Mouse (Mus musculus): Measurements from ENCODE around the gene Prr23a2.
"Not testable (repeated sequence)": the region's sequence is repeated elsewhere in the genome, so short reads cannot be mapped to it uniquely, and the experiment has no call there.

Gene Prr23a2

DNA sequence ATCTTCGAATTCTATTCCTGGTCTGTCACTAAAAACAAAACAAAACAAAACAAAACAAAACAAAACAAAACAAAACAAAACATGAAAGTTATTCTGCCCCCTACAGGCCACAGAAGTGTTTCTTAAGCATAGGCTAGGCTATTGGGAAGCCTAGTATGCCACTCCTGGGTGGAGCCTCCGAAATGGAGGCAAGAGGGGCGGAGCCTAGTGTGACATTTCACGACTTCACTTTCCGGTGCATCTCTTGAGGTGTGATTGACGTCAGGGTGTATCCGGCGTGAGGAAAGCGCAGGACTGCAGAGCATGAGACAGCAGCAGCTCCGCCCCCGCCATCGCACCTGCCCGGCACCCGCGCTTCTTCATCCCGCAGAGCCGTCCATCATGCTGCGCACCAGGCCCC, at the start of gene Prr23a2:
Gene Prr23a2 (plus strand): TSS at position 285 of the 400 bp plus-strand sequence.
- DNase-seq (ENCODE audit: low read depth, low spot score): peak; percentile 64

DNA sequence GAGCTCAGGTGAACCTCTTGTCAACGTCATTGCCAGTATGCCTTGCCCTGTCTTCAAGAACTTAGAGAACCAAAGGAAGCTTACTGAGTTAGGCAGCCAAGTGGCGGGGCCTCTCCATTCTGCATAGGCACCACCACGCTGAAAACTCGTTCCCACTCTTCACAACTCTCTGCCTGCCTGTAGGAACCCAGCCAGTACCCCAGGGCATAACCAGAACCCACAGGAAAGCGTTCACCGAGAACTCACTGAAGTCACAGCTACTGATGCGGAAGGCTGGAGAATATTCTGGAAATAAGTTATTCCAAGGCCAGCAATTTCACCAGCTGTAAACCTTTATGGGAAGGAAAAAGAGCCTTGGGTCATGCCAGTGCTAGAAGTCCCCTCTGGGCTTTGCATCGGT, 48.7 kb upstream of the Prr23a2 start:
- no peak for DNase-seq (ENCODE audit: low read depth, low spot score)

DNA sequence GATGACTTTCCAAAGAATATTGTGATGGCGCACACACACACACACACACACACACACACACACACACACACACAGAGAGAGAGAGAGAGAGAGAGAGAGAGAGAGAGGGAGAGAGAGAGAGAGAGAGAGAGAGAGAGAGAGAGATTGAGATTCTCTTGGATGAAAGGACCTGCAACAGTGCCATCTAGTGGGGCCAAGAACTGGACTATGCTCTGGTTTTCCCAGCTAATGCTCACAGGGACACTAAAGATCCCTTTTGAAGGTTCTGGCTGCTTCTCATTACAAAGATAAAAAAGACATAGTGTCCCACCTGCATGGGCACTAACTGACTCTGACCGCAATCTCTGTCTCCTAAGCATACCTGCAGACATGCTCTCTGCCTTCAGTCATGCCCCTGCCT, 46.8 kb upstream of the Prr23a2 start:
- DNase-seq (ENCODE audit: low read depth, low spot score): not testable (repeated sequence)

DNA sequence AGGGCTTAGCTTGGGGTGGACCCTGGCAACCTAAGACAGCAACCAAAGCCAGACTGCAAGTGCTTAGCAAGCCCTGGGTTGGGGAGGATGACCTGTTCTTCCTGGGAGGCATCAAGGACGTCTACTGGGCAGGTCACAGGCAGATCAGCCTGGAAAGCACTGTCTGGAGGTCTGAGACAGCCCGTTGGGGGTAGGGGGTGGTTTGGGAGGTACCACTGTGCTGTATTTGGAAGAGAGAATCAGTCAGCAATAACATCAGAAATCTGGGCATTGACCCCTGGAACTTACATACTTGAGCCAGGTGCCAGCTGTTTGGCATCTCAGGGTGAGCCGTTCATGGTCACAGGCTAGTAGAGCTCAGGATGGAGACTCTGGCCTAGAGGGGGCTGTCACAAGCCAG, 40.2 kb upstream of the Prr23a2 start:
- no peak for DNase-seq (ENCODE audit: low read depth, low spot score)

DNA sequence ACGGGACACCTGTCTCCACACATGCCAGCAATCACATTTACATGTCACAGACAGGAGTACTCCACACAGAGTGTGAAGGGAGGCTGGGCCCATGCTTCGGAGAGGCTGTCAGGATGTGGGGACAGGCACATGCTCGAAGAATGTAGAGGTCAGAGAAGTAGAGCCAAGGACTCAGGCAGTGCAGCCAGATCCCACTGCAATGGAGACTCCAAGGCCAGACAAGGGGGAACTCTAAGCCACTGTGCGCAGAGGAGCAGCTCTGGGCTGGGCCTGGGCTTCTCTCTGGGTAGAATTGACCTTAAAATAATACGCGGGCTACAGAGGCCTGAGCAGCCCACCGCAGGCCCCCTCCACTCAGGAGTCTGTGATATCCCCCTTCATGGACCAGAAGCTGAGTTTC, 38.7 kb upstream of the Prr23a2 start:
- no peak for DNase-seq (ENCODE audit: low read depth, low spot score)

DNA sequence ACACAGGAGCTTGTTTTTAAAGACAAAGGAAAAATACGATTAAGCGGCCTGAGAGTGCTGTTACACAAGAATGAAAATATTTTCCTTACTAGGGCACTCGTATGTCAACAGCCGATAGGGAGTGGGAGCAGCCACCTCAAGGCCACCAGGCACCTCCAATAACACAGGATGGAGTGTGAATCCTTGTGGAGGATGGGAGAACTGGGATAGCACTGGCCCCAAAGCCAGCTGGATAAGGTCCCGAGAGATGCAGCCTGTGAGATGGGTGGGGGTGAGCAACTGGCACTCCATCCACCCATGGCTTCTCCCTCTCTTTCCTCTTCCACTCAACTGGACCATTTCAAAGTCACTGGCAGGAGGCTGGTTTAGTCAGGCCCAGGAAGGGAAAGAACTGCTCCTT, 37.3 kb upstream of the Prr23a2 start:
- DNase-seq (ENCODE audit: low read depth, low spot score): no peak

DNA sequence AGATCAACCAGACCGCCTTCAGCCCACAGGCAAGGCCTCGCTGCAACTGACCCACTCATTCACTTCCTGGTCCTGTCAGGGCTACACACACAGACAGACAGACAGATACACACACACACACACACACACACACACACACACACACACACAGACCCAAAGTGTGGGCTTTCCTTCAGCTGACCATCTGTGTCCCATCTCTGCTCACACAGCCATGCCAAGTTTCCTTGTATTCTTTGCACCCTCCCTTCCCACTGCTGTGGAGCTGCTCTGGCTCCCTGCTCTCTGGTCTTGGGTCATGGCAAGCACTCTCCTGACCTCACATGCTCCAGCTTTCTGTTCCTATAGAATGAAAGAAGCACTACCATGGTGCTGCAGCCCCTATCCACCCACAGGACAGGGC, 36.8 kb upstream of the Prr23a2 start:
- no peak for DNase-seq (ENCODE audit: low read depth, low spot score)

DNA sequence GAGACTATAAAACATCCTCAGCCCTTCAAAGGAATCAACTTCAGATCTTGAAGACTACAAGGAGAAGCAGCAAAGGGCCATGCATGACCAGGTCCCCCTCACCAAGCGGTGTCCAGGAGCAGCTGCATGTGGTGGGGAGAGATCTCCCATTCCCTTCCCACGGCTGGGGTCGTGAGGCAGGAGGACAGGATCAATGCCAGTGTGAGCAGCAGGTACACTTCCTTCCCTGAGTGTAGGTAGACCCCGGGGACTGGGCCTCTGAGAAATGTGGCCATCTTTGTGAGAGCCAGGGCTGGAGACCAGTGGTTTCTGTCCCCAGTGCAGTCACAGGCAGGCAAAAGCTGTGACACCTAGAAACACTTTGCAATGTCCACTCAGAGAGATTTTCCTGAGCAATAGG, 35.8 kb upstream of the Prr23a2 start:
- DNase-seq (ENCODE audit: low read depth, low spot score): no peak

DNA sequence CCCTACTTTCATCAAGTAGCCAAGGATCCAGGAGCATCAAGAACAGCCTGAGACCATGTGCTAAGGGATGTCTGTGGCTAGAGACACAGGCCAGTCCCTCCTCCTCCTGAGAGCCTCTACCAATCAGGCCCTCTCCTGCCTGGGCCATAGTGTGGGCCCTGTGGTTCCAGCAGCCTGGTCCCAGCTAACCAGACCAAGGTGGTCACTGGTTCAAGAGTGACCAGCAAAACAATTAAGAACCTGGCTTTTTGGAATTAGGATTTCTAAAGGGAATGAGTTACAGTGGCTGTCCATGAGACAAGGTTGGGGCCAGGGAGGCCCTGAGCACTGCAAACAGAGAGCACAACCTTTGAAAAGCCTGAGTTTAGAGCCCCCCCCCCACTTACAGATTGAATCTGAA, 35.2 kb upstream of the Prr23a2 start:
- DNase-seq (ENCODE audit: low read depth, low spot score): no peak

DNA sequence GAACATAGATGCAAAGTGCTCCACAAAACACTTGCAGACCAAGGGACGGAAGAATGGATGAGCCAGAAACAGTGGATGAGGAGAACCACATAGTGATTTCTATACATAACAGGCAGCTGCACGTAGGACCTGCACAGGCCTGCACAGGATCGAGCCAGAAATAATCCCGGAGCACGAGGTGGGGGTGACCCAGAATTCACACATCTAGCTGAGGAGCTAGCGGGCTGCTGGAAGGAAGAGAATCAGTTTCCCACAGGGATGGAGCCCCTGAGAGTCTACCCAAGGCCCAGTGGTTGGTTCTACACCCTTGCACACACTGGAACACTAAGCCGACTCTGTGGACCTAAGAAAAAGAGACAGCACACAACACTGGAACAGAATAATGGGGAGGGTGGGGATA, 32.5 kb upstream of the Prr23a2 start:
- DNase-seq (ENCODE audit: low read depth, low spot score): no peak

DNA sequence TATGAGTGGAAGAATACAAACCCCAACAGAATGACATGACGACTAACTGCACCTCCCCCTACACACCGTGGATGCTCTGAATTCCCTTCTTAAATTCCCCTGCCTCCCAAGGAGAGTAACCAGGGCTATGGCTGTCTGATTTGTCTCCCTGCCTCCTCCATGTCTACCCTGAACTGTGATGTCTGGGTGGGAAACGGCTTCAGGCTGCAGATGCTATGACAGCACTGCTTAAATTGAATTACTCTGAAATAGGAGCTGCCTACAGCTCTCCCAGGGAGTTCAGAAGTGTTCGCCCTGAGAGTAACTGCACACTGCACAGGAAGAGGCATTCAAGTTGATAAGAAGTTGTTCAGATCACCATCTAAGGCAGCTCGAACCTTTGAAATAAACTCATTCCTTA, 26.8 kb upstream of the Prr23a2 start:
- DNase-seq (ENCODE audit: low read depth, low spot score): no peak

DNA sequence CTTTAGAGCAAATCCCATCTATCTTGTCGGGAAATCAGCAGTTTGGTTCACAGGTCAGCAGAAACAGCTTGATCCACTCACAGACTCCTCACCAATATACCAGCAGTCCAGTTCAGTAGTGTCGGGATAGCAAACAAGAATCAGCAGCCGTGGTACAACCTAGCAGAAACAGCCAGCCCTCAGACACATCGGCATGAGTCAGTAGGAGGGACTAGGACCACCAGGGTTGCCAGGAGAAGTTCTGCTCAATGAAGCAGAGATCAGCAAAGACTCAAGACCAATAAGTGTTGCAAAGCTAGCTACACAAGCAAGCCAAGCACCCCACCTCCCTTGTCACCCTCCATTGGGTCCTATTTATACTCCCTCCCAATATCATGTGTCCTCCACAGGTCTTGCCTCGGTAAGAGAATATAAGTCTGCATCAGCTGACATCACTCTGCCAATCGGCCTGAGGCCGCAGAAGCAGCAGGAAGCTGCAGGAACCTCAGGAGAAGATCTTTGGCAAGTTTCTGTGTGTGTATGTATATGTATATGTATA, 18.7 kb upstream of the Prr23a2 start:
- no peak for DNase-seq (ENCODE audit: low read depth, low spot score)

DNA sequence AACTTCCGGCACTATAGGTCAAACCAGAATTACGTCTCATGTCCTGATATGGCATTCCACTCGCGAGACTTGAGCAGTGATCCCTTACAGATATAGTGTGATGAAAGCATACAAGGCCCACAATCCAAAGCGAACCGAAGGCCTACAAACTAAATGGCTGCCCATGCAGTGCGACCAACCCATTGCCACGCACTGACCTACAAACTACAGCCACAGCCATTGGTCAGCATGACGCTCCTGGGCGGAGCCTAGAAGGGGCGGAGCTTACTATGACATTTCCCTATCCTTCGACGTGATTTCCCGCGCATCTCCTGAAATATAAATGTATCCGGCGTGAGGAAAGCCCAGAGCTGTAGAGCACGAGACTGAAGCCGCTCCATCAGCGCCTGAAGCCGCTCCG, 14.2 kb upstream of the Prr23a2 start, which contains the start of gene Prr23a1:
Gene Prr23a1 (plus strand): TSS at position 387 of the 400 bp plus-strand sequence.
- no peak for DNase-seq (ENCODE audit: low read depth, low spot score)

DNA sequence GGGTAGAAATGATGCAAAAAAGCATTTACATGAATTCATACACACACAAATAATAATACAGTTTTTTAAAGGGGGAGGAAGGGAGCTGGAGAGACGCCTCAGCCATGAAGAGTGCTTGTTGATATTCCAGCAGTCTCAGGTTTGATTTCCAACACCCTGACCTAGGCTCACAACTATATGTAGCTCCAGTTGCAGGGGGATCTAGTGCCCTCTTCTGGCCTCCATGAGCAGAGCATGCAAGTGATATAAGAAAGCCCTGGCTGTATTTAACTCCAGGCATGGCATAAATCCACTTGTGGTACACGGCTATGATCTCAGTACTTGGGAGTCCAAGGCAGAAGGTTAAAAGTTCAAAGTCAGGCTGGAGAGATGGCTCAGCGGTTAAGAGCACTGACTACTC, 7.2 kb downstream of the Prr23a2 start:
- no peak for DNase-seq (ENCODE audit: low read depth, low spot score)

DNA sequence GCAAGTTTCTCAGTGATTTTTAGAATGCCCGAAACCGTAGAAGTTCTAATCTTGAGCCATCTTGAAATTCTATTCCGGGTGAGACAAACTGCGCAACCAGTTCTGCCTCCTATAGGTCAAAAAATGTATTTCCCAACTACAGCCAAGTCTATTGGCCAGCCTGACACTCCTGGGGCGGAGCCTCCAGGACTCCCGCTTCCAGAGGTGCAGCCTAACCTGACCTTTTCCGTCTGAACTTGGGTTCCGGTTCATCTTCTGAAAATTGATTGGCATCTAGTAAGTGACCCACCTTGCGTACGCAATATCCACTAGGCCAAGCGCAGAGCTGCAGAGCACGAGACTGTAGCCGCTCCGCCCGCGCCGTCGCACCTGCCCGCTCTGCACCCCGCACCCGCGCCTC, 8.3 kb downstream of the Prr23a2 start, which contains the start of gene Prr23a3:
Gene Prr23a3 (plus strand): TSS at position 197 of the 400 bp plus-strand sequence.
- peak; percentile 70 for DNase-seq (ENCODE audit: low read depth, low spot score)

DNA sequence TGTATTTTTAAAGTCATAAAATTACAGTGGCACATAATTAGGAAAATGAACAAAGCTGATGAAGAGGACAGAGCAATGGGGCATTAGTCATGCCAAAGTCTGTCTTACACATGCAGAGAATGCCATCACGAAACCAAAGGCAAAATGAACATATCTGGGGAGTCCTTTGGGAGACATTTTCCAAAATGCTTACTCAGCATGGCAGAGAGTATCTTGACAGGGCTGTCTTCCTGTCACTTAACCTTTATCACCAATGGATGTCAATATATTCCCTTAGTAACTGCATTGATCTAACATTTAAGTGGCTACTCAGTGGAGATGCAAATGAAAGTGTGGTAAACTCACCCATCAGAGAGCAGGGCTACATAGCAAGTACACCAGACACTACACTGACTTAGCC, 45.2 kb downstream of the Prr23a2 start:
- no peak for DNase-seq (ENCODE audit: low read depth, low spot score)

DNA sequence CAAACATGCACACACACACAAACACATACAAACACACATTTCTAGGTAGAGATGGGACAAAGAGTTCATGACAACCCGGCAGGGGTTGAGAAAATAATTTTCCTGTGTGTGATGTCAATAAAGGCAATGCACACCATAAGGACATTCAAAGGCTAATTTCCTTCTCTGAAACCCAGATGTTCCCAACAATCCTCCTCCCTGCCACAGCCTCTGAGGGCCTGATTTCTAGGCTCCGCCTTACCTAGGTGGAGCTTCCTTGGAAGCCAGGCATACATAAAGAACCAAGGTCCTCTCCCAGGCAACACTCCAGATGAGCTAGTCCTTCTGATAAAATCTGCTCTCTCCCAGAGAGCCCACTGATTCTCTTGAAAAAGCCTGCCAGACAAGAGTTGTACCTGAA, 46.5 kb downstream of the Prr23a2 start, which contains the start of gene 7420426K07Rik:
Gene 7420426K07Rik (plus strand): TSS at position 301 of the 400 bp plus-strand sequence.
- DNase-seq (ENCODE audit: low read depth, low spot score): no peak
